In genomic region chr1:130767066-130767465, GRCm38 (mm10) we compare ENCODE assay signal across 19 mouse cellular contexts. TPM values are rescaled to one million over a fixed set of nuclear protein-coding genes. Genes with fewer than 3 reads are reported as not detected.
A peak's percentile ranks its signal among the peaks of the same experiment; 100 is the strongest.
DNase-seq lines count a peak whose midpoint lies in the region; TF ChIP-seq lines count a peak whose summit lies in the region.
"Had no signal": no experiment of that assay in that cellular context is flagged by ENCODE, and none has a peak within 500 bp of the region (broad histone marks: within the 10 kb centered on the region; RNA-seq: fewer than 3 reads in every experiment).

No protein-coding gene starts in this region.

- TF ChIP-seq POLR2A in kidney, adult 2 months (IDR thresholded peaks at IDR 0.05; ENCODE audit: low read depth, low read length) = no peak

- no peak overlapping the region for H3K27ac ChIP-seq in kidney, adult 2 months (ENCODE audit: insufficient read depth, low read depth, low read length)
- H3K27ac ChIP-seq in embryonic facial prominence, embryonic 10.5 days (replicated peaks) = no peak overlapping the region
- H3K27ac ChIP-seq: heart, embryonic 15.5 days; hindbrain, embryonic 10.5 days; limb, embryonic 15.5 days; midbrain, embryonic 10.5 days had no signal

- DNase-seq in adrenal gland, adult 2 months = peak; percentile 37
- no peak for DNase-seq in adrenal gland, postnatal 4 days (ENCODE audit: low spot score in 2 of 2)
- peak; percentile 10 for DNase-seq in kidney, adult 2 months
- DNase-seq in kidney, adult 8-10 months = no peak
- peak; percentile 58 for DNase-seq in testis, postnatal 10 days (ENCODE audit: low spot score)
- DNase-seq in testis, postnatal 14 days (ENCODE audit: low spot score) = no peak
- DNase-seq in yolk sac, embryonic 10.5 days (ENCODE audit: low spot score) = no peak
- DNase-seq in embryonic facial prominence, embryonic 10.5 days (ENCODE audit: low spot score) = no peak
- DNase-seq: kidney, postnatal 14 days; layer of hippocampus, adult 9-11 months; thymus, adult 2 months had no signal

- TF ChIP-seq CTCF in kidney, adult 2 months (conservative IDR thresholded peaks at IDR 0.05; ENCODE audit: insufficient read depth, insufficient read length, low read depth, low read length) = no peak

- H3K4me1 ChIP-seq in kidney, adult 2 months (ENCODE audit: control insufficient read depth, insufficient read depth, low read length) = no peaks in the 10 kb centered on the region
- no peaks in the 10 kb centered on the region for H3K4me1 ChIP-seq in embryonic facial prominence, embryonic 10.5 days
- H3K4me1 ChIP-seq: heart, embryonic 15.5 days; hindbrain, embryonic 10.5 days; limb, embryonic 15.5 days; midbrain, embryonic 10.5 days had no signal

- no peaks in the 10 kb centered on the region for H3K9me3 ChIP-seq in embryonic facial prominence, embryonic 10.5 days
- H3K9me3 ChIP-seq: heart, embryonic 15.5 days; hindbrain, embryonic 10.5 days; limb, embryonic 15.5 days; lung, embryonic 15.5 days; midbrain, embryonic 10.5 days had no signal

- no peaks in the 10 kb centered on the region for H3K36me3 ChIP-seq in kidney, adult 2 months (ENCODE audit: control insufficient read depth, insufficient read depth, low read length)
- H3K36me3 ChIP-seq in embryonic facial prominence, embryonic 10.5 days (replicated peaks) = no peaks in the 10 kb centered on the region
- H3K36me3 ChIP-seq: heart, embryonic 15.5 days; hindbrain, embryonic 10.5 days; limb, embryonic 15.5 days; lung, embryonic 15.5 days; midbrain, embryonic 10.5 days had no signal

- 75% methylated on average over 5 of the region's 5 CpGs for WGBS in kidney, adult 2 months
- 82% methylated on average over 5 of the region's 5 CpGs for WGBS in embryonic facial prominence, embryonic 10.5 days

- no peak overlapping the region for H3K4me3 ChIP-seq in kidney, adult 2 months (ENCODE audit: insufficient read depth, low read depth, low read length)
- no peak overlapping the region for H3K4me3 ChIP-seq in embryonic facial prominence, embryonic 10.5 days
- H3K4me3 ChIP-seq: erythroblast, embryonic 14.5 days; heart, embryonic 15.5 days; hindbrain, embryonic 10.5 days; limb, embryonic 15.5 days; lung, embryonic 15.5 days; midbrain, embryonic 10.5 days had no signal

- no peaks in the 10 kb centered on the region for H3K27me3 ChIP-seq in kidney, adult 2 months (replicated peaks; ENCODE audit: control insufficient read depth, insufficient read depth, low read length)
- H3K27me3 ChIP-seq in embryonic facial prominence, embryonic 10.5 days (replicated peaks; ENCODE audit: low read depth, poor library complexity, severe bottlenecking) = no peaks in the 10 kb centered on the region
- H3K27me3 ChIP-seq: heart, embryonic 15.5 days; limb, embryonic 15.5 days; lung, embryonic 15.5 days had no signal

RNA-seq across cellular contexts. Expression of gene Fcamr, which starts 33.6 kb away (rescaled TPM):
- under 1 TPM in 1 of 2 experiments, not detected in 1; 0.17 TPM for total RNA-seq in adrenal gland, adult 2 months (2021)
- not detected in 2 replicates for polyA plus RNA-seq in adrenal gland, adult 2 months (2012; rRNA removed)
- not detected for total RNA-seq in adrenal gland, postnatal 4 days (2021)
- polyA plus RNA-seq in kidney, adult 2 months (2012; rRNA removed) = 4.0 and 4.2 TPM in 2 replicates
- not detected in 2 replicates for polyA plus RNA-seq in embryonic facial prominence, embryonic 10.5 days (2016; fragmentation: Nextera tagmentation; extraction: Ambion mirVana)
- polyA plus RNA-seq: erythroblast, embryonic 14.5 days; forebrain, embryonic 16.5 days; hindbrain, embryonic 10.5 days; lung, embryonic 15.5 days; midbrain, embryonic 10.5 days had no signal

RNA-seq across cellular contexts. Expression of gene AA986860, which starts 35.3 kb away (rescaled TPM):
- total RNA-seq in adrenal gland, adult 2 months (2021) = 1 to 10 TPM; 3.1 to 6.8 TPM
- polyA plus RNA-seq in adrenal gland, adult 2 months (2012; rRNA removed) = 1.8 and 3.7 TPM in 2 replicates
- total RNA-seq in adrenal gland, postnatal 4 days (2021) = 1 to 10 TPM; 2.0 to 3.3 TPM
- 8.8 and 9.8 TPM in 2 replicates for polyA plus RNA-seq in kidney, adult 2 months (2012; rRNA removed)
- polyA plus RNA-seq in embryonic facial prominence, embryonic 10.5 days (2016; fragmentation: Nextera tagmentation; extraction: Ambion mirVana) = 0.47 and 0.72 TPM in 2 replicates

RNA-seq across cellular contexts. Expression of gene Pfkfb2, which starts 38.0 kb away (rescaled TPM):
- 10 to 100 TPM; 26.1 to 35.5 TPM for total RNA-seq in adrenal gland, adult 2 months (2021)
- polyA plus RNA-seq in adrenal gland, adult 2 months (2012; rRNA removed) = 5.8 and 5.9 TPM in 2 replicates
- 10 to 100 TPM; 26.8 to 27.3 TPM for total RNA-seq in adrenal gland, postnatal 4 days (2021)
- polyA plus RNA-seq in kidney, adult 2 months (2012; rRNA removed) = 7.8 and 9.2 TPM in 2 replicates
- 4.2 and 4.6 TPM in 2 replicates for polyA plus RNA-seq in embryonic facial prominence, embryonic 10.5 days (2016; fragmentation: Nextera tagmentation; extraction: Ambion mirVana)

RNA-seq across cellular contexts. Expression of gene Yod1, which starts 49.9 kb away (rescaled TPM):
- 10 to 100 TPM in 1 of 2 experiments, 1 to 10 TPM in 1; 9.5 to 10.6 TPM for total RNA-seq in adrenal gland, adult 2 months (2021)
- 1.9 and 2.1 TPM in 2 replicates for polyA plus RNA-seq in adrenal gland, adult 2 months (2012; rRNA removed)
- 10 to 100 TPM in 1 of 2 experiments, 1 to 10 TPM in 1; 9.7 to 10.3 TPM for total RNA-seq in adrenal gland, postnatal 4 days (2021)
- polyA plus RNA-seq in kidney, adult 2 months (2012; rRNA removed) = 1.2 and 1.3 TPM in 2 replicates
- polyA plus RNA-seq in embryonic facial prominence, embryonic 10.5 days (2016; fragmentation: Nextera tagmentation; extraction: Ambion mirVana) = 9.2 and 10.6 TPM in 2 replicates

RNA-seq across cellular contexts. Expression of gene Gm29427, which starts 51.5 kb away (rescaled TPM):
- total RNA-seq in adrenal gland, adult 2 months (2021) = not detected
- polyA plus RNA-seq in adrenal gland, adult 2 months (2012; rRNA removed) = not detected in 2 replicates
- under 1 TPM in 1 of 2 experiments, not detected in 1; 0.17 TPM for total RNA-seq in adrenal gland, postnatal 4 days (2021)
- not detected in 2 replicates for polyA plus RNA-seq in kidney, adult 2 months (2012; rRNA removed)
- not detected in 2 replicates for polyA plus RNA-seq in embryonic facial prominence, embryonic 10.5 days (2016; fragmentation: Nextera tagmentation; extraction: Ambion mirVana)
- total RNA-seq: gastrocnemius, postnatal 36 days had no signal
- polyA plus RNA-seq: erythroblast, embryonic 14.5 days; heart, embryonic 15.5 days; hindbrain, embryonic 10.5 days; limb, embryonic 15.5 days; lung, embryonic 15.5 days; midbrain, embryonic 10.5 days had no signal

Comparison
In these comparisons a context has a peak if more than half of its experiments do, and no peak if none do; other contexts are left out.
1. DNase-seq: peak in adrenal gland, adult 2 months (single experiment), kidney, adult 2 months (single experiment) and testis, postnatal 10 days (single experiment); none in adrenal gland, postnatal 4 days (0 of 2), kidney, adult 8-10 months (0 of 2), testis, postnatal 14 days (single experiment), yolk sac, embryonic 10.5 days (single experiment) and embryonic facial prominence, embryonic 10.5 days (single experiment).